Mouse (Mus musculus): ENCODE results near the gene Igflr1. TPM values are rescaled to one million over a fixed set of nuclear protein-coding genes. Genes with fewer than 3 reads are reported as not detected.

Gene Igflr1
- polyA plus RNA-seq, 1 experiment from 2014 or later, result 2.9 TPM

DNA sequence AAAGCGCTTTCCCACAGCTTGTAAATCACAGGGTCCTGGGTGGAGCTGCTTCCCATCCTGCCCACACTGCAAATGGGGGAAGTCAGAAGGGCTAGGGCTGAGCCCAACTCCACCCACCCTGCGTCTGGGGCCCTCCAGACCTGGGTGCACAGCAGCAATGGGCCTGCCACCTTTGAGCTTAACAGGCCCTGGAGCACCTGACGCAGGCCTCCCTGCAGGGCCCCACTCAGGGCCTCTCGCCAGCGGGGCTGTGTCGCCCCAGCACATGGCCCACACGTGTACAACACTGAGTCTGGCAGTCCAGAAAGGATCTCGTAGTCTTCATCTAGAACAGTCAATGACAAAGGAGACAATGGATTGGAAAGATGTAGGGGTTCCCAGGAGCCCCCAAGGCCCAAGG, 14.7 kb downstream of the Igflr1 start:
- Histone ChIP-seq H3K9me3 (no peaks in the 10 kb centered on the region), H3K4me2 (replicated peaks) (no peak overlapping the region), H3K9ac (no peak overlapping the region), H3K27ac (no peak overlapping the region), H3K4me3 (replicated peaks) (no peak overlapping the region), H3K36me3 (peaks cover 78% of the 10 kb centered on the region), H3K27me3 (replicated peaks) (no peaks in the 10 kb centered on the region), H3K4me1 (replicated peaks) (no peaks in the 10 kb centered on the region)
- peak; percentile 81 for ATAC-seq
- WGBS, result 83% methylated on average over 8 of the region's 8 CpGs

DNA sequence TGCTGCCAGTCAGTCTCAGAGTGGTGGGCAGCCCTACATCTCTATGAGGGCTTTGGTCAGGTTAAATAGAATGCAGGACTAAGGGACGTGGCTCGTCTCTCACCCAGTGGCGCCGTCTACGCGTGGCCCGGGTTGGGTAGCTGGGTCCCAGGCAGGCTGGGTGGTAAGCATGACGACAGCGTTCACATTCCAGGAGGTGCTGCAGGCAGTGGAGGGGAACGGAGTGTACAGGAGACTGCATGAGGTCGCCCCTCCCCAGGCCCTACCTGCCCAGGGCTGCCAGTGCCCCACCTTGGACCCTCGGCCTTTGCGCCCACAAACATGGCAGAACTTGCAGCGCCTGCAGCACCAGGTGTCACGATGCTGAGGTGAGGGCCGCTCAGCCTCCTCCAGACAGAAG, 16.3 kb downstream of the Igflr1 start:
- H3K4me1 ChIP-seq (replicated peaks), result peaks cover 2% of the 10 kb centered on the region; the same call in 1 of the 2 replicates
- no peak for ATAC-seq
- no peak overlapping the region for H3K4me3 ChIP-seq (replicated peaks)
- no peaks in the 10 kb centered on the region for H3K9me3 ChIP-seq
- no peak overlapping the region for H3K9ac ChIP-seq
- no peaks in the 10 kb centered on the region for H3K27me3 ChIP-seq (replicated peaks)
- no peak overlapping the region for H3K4me2 ChIP-seq (replicated peaks)
- WGBS, result 96% methylated on average over 16 of the region's 16 CpGs
- H3K27ac ChIP-seq, result no peak overlapping the region
- peaks cover 75% of the 10 kb centered on the region for H3K36me3 ChIP-seq

DNA sequence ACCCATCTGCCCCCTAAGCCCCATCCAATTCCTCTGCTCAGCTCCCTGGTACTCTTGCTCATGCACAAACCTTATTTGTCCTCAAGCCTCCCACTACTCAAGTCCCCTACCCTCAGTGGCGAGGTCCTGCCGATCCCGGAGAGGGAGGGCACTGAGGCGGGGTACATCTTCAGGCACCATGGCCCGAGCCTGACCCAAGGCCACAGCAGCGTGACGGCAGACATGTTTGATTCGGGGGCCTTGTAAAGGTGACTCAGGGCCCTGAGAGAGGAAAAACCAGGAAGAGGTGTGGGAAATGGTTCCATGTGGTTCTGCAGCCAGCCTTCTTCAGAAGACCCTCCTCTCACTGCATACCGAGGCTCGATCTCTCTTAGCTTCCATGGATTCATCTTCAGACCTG, 19.1 kb downstream of the Igflr1 start:
- H3K36me3 ChIP-seq, result peaks cover 51% of the 10 kb centered on the region
- no peaks in the 10 kb centered on the region for H3K27me3 ChIP-seq (replicated peaks)
- no peaks in the 10 kb centered on the region for H3K9me3 ChIP-seq
- 94% methylated on average over 10 of the region's 10 CpGs for WGBS
- ATAC-seq, result no peak
- H3K4me2 ChIP-seq (replicated peaks), result no peak overlapping the region
- no peak overlapping the region for H3K27ac ChIP-seq
- H3K4me3 ChIP-seq (replicated peaks), result no peak overlapping the region
- no peak overlapping the region for H3K9ac ChIP-seq
- H3K4me1 ChIP-seq (replicated peaks), result peaks cover 14% of the 10 kb centered on the region; the same call in 1 of the 2 replicates

DNA sequence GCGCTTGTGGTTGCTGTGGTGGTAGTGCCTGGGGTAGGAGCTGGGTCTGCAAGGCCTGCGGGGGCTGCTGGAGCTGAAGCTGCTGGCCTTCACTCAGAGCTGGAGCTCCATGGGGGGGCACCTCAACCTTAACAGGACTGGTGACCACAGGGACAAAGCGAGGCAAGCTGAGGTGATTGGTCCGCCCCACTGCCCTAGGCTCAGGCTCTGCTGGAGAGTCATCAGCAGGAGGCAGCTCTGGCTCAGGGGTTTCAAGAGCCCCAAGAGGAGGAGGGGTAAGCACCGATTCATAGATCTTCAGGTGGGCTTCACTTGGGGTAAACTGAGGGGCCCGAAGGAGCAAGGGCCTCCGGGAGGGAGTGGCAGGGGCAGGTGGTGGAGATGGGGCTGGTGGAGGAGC, 19.9 kb downstream of the Igflr1 start:
- Histone ChIP-seq H3K4me2 (replicated peaks) (no peak overlapping the region), H3K9ac (no peak overlapping the region), H3K4me3 (replicated peaks) (no peak overlapping the region), H3K27ac (no peak overlapping the region), H3K36me3 (peaks cover 43% of the 10 kb centered on the region), H3K9me3 (no peaks in the 10 kb centered on the region), H3K27me3 (replicated peaks) (no peaks in the 10 kb centered on the region), H3K4me1 (replicated peaks) (peaks cover 20% of the 10 kb centered on the region)
- ATAC-seq, result no peak
- 96% methylated on average over 7 of the region's 7 CpGs for WGBS

DNA sequence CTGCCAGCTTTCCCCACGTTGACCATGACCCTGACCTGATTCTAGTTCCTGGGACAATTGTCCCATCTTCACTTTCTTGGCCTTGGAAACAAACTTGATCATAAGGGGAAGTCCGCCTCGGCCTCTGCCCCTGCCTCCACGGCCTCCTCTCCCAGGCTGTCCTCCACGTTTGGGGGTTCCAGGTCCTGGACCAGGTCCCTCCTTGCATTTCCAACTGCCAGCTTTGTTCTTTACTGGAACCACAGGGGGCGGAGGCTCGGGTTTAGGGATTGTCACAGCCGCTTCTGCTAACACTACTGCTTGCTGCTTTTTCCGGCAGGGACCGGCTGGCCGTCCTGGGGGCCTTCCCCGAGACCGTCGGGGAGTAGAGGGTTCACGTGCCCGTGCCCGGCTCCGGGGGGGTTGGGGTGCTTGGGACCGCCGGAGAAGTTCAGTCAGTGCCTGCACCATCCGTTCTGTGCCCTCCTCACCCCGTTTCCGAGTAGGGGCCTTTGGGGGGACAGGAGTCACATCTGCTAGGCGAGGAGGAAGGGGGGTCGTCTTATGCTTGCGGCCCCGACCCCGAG, 21.3 kb downstream of the Igflr1 start:
- Histone ChIP-seq H3K27ac (no peak overlapping the region), H3K36me3 (peaks cover 36% of the 10 kb centered on the region)
- ATAC-seq, result no peak

DNA sequence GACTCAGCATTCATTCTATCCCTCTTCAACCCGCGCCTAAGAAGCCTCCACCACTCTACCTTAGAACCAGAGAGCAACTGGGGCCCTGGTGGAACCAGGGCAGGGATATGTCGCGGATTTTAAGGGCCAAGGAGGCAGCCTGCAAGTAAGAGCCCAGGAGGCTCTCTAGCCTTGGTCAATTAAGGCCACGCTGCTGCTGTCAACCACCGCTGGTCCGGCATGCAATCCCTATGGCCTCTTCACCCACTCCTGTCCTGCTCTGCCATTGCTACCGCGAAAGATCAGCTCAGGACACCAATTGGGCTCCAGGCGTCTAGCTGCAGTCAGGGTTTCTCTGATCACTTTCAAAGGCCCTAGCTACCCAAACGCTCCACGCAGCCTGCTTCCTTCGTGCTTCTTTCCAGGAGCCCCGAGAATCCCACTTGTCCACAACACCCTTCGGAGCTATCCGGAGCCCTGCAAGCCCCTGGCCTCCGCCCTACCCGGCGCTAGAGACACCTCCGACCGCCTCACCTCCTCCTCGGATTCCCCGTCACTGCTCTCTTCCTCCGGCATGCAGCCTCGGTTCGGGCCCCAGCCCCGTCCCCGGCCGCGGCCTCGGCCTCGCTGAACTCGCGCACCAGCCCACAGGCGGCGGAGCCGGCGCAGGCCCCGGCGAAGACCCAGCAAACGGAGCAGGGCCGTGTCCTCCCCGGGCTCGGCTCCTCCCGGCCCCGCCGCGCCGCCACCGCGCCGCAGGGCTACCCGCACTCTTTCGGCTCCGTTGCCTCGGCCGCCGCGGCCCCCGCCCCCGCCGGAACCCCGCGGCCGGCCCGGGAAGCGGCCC, 22.8 kb downstream of the Igflr1 start:
- peak overlapping the region; percentile 88 for H3K4me2 ChIP-seq (replicated peaks)

More for the DNA sequence above, 21.3 kb downstream of the Igflr1 start:
- Histone ChIP-seq H3K4me1 (replicated peaks) (peaks cover 24% of the 10 kb centered on the region), H3K4me2 (replicated peaks) (peak overlapping the region; percentile 88; the same call in 1 of the 2 replicates), H3K9ac (0 out of 2 replicates have a peak overlapping the region, but pooled peaks have one; percentile 98), H3K27me3 (replicated peaks) (no peaks in the 10 kb centered on the region), H3K4me3 (replicated peaks) (peak overlapping the region; percentile 97; the same call in 1 of the 2 replicates), H3K9me3 (no peaks in the 10 kb centered on the region)
- WGBS, result 91% methylated on average over 28 of the region's 28 CpGs

DNA sequence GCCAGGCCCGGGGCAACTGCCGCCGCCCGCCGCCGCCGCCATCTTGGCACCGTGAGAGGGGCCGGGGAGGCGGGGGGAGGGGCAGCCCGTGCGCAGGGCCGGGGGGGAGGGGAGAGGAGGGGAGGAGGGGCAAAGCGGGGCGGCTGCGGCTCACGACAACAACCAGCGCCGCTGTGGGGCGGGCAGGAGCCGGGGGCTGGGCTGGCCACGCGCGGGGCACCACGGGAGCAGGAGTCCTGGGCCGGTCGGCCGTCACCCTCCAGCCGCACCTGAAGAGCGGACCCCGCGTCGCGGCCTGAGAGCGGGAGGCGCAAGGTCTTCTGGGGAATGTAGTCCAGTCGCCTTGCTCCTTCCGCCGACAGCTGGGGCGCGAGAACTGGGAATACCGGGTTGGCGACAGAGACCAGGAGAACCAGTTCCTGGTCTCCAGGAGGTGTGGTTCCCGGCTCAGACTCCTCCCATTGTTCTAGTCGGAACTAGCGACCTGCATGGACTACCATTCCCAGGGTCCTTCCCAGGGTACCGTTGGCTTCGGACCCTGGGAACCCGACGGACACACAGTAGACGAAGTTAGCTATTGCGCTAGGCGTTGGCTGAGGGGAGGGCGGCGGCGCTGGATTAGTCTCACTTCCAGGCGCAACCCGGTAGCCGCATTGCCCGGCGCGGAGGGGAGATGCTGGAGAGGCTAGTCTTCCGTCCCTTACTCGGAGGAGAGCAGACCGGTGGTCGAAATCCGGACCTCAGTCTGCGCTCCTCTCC, 23.6 kb downstream of the Igflr1 start, which contains the start of gene Kmt2b:
Kmt2b (minus strand) TSS at position 51 of the 759 bp plus-strand sequence.
- no peaks in the 10 kb centered on the region for H3K9me3 ChIP-seq
- H3K9ac ChIP-seq, result peak within 1 kb of the TSS; percentile 98
- under 1% methylated on average over 53 of the region's 68 CpGs for whole genome bisulfite sequencing
- peaks cover 22% of the 10 kb centered on the region for H3K36me3 ChIP-seq
- peak within 1 kb of the TSS; percentile 97 for H3K4me3 ChIP-seq (replicated peaks)
- peaks cover 33% of the 10 kb centered on the region for H3K4me1 ChIP-seq (replicated peaks)
- peak; percentile 96 for ATAC-seq
- peak within 1 kb of the TSS; percentile 88 for H3K27ac ChIP-seq
- no peaks in the 10 kb centered on the region for H3K27me3 ChIP-seq (replicated peaks)
- peak within 1 kb of the TSS; percentile 88 for H3K4me2 ChIP-seq (replicated peaks)

More for the DNA sequence above, 22.8 kb downstream of the Igflr1 start:
- H3K27me3 ChIP-seq (replicated peaks), result no peaks in the 10 kb centered on the region
- no peaks in the 10 kb centered on the region for H3K9me3 ChIP-seq
- H3K4me3 ChIP-seq (replicated peaks), result peak overlapping the region; percentile 97
- H3K36me3 ChIP-seq, result peaks cover 22% of the 10 kb centered on the region
- under 1% methylated on average over 57 of the region's 67 CpGs for WGBS
- ATAC-seq, result peak; percentile 29
- H3K4me1 ChIP-seq (replicated peaks), result peaks cover 30% of the 10 kb centered on the region
- peak overlapping the region; percentile 98 for H3K9ac ChIP-seq
- peak overlapping the region; percentile 88 for H3K27ac ChIP-seq

DNA sequence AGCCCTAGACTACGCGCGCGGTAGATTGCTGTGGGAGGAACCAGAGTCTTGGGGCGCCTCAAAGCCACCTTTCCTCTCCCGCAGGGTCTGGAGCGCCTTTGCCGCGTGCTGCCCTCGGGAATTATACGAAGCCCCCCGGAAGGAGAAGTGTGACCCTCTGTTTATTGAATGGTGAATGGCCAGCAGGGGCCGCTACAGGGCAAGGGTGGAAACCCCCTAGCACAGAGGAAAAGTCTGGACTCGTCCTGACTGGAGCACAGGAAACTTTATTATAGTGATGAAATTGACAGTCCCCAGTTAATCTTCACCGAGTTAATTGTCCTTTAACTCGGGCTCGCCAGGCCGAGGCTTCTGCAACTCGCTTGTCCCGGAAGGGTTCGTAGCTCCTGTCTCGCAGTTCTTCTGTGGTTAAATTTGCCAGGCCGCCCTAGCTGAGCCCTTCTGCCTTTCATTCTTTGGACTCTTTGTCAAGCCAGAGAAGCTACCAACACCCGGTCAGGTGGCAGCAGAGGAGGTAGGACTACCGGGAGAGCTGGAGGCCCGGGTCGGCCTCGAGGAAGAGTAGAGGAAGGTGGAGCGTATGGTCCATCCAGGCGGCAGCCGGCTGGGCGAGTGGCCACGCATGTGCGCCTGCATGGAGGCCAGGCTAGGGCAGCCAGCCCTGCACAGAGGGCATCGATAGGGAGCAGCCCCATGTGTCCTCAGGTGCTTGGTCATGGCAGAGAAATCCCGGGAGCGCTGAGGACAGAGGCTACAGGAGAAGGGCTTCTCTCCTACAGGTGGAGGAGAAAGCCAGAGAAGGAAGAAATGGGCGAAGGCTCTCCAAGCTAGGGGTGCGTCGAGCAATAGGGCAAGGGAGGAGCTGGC, 24.4 kb downstream of the Igflr1 start:
- peak; percentile 77 for ATAC-seq
- Histone ChIP-seq H3K9ac (peak overlapping the region; percentile 48), H3K4me2 (replicated peaks) (peak overlapping the region; percentile 80), H3K27ac (peak overlapping the region; percentile 88), H3K36me3 (peaks cover 18% of the 10 kb centered on the region), H3K27me3 (replicated peaks) (no peaks in the 10 kb centered on the region), H3K9me3 (no peaks in the 10 kb centered on the region), H3K4me3 (replicated peaks) (peak overlapping the region; percentile 97), H3K4me1 (replicated peaks) (peaks cover 37% of the 10 kb centered on the region)
- 20% methylated on average over 40 of the region's 40 CpGs for WGBS

DNA sequence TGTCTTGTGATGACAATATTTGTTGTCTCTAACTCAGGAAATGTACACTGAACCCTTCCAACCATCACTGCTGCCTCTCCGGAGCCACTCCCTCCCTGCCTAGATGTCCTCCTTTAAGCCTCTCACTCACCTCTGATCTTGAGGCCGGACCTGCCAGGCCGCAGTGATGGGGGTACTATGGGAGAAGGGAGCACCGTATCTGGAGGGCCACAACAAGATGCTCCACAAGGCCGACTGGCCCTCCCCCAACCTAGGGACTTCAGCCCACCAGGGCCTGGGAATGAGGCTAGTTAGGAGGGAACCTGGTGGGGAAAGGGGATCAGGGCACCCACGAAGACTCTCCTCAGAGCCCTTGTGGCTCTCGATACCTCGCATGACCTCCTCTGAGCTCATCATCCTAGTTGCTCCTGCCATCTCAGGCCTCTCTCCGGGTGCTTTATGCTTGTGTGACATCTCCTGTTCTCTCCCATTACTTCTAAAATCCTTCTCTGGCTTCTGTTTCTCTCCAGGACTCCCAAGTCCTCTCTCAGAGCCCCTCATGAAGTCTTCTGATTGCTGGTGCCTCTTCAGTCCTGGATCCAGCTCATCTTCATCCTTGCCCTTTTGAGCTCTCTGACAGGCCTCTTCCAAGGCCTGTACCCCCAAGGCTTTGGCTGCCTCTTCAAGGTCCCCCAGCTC, 25.8 kb downstream of the Igflr1 start:
- H3K4me3 ChIP-seq (replicated peaks), result no peak overlapping the region
- no peak overlapping the region for H3K9ac ChIP-seq
- H3K9me3 ChIP-seq, result no peaks in the 10 kb centered on the region
- WGBS, result 75% methylated on average over 9 of the region's 9 CpGs
- H3K4me2 ChIP-seq (replicated peaks), result peak overlapping the region; percentile 80
- no peak for ATAC-seq
- H3K27me3 ChIP-seq (replicated peaks), result no peaks in the 10 kb centered on the region
- peaks cover 37% of the 10 kb centered on the region for H3K4me1 ChIP-seq (replicated peaks)
- H3K36me3 ChIP-seq, result peaks cover 5% of the 10 kb centered on the region
- no peak overlapping the region for H3K27ac ChIP-seq

DNA sequence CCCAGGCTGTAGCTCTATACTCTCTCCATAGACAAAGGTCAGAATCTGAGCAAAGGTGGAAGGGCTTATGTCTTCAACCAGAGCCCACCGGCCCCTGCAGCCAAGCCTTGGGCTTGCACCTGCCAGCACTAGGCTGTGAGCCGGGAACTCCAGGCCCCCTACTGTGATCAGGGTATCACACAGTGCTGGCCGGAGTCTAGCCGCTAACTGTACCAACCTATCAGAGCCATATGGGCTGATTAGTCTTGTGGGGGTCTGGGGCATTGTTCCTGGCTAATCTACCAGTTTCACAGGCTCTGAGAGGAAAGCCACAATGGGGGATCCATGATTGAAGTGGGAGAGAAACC, 26.4 kb downstream of the Igflr1 start:
- no peak overlapping the region for H3K9ac ChIP-seq
- WGBS, result 57% methylated on average over 4 of the region's 4 CpGs

DNA sequence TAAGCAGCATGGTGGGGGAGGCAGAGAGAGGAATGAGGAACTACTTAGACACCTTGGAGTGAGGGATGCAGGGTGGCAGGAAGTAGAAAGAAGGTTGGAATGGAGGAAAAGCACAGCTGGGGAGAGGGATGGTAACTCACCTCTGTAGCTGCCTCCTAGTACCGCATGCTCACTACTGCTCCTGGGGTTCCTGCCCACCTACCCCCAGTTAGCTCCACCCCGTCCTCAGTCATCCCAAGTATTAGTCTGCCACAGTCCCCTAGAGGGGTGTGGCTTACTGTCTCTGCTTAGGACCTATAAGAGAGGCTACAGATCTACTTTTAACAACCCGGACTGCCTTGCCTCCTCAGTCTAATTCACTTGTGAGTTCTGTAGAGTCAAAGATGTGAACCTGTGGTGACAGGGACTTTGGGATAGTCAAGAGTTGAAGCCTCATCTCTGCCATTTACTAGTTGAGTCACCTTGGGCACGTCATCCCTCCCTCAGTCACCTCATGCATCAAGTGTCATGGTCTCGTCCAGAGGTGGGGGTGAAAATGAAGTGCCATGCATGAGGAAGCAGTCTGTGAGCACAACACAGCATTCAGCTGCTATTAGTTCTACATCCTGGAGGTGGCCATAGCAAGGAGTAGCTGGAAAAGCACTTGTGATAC, 27.7 kb downstream of the Igflr1 start:
- WGBS, result 54% methylated on average over 5 of the region's 5 CpGs
- H3K9ac ChIP-seq, result no peak overlapping the region

More for the DNA sequence above, 26.4 kb downstream of the Igflr1 start:
- Histone ChIP-seq H3K4me2 (replicated peaks) (no peak overlapping the region), H3K27me3 (replicated peaks) (no peaks in the 10 kb centered on the region), H3K27ac (no peak overlapping the region), H3K4me3 (replicated peaks) (no peak overlapping the region), H3K36me3 (peaks cover 1% of the 10 kb centered on the region), H3K9me3 (no peaks in the 10 kb centered on the region), H3K4me1 (replicated peaks) (peaks cover 34% of the 10 kb centered on the region)
- ATAC-seq, result no peak

More for the DNA sequence above, 27.7 kb downstream of the Igflr1 start:
- H3K36me3 ChIP-seq, result no peaks in the 10 kb centered on the region
- H3K4me1 ChIP-seq (replicated peaks), result peaks cover 23% of the 10 kb centered on the region
- ATAC-seq, result no peak
- no peak overlapping the region for H3K4me3 ChIP-seq (replicated peaks)
- no peaks in the 10 kb centered on the region for H3K27me3 ChIP-seq (replicated peaks)
- no peak overlapping the region for H3K27ac ChIP-seq
- H3K9me3 ChIP-seq, result no peaks in the 10 kb centered on the region
- no peak overlapping the region for H3K4me2 ChIP-seq (replicated peaks)
